Mouse (Mus musculus) heart, postnatal 0 days (tissue): ENCODE measurements around the gene Snap91.

ENCODE experiments used
- CTCF ChIP-seq: IDR thresholded peaks from 2 replicates; pipeline ENCODE4 v1.5.1; 2016; ENCODE audit warnings: antibody characterized with exemption, control low read depth, low read depth
- EP300 ChIP-seq: IDR thresholded peaks from 2 replicates; pipeline ENCODE4 v1.6.1; 2016; ENCODE audit warnings: antibody characterized with exemption, low read depth

- TF ChIP-seq CTCF, result no peak
- no peak for TF ChIP-seq EP300
These were observed 81.4 kb downstream of the Snap91 start for GRCm38 (mm10) chr9:86799099-86799498.
